Mouse (Mus musculus): ENCODE data around the gene Plekhm3.
"Not testable (repeated sequence)": the region's sequence is repeated elsewhere in the genome, so short reads cannot be mapped to it uniquely, and the experiment has no call there.

Gene Plekhm3

DNA sequence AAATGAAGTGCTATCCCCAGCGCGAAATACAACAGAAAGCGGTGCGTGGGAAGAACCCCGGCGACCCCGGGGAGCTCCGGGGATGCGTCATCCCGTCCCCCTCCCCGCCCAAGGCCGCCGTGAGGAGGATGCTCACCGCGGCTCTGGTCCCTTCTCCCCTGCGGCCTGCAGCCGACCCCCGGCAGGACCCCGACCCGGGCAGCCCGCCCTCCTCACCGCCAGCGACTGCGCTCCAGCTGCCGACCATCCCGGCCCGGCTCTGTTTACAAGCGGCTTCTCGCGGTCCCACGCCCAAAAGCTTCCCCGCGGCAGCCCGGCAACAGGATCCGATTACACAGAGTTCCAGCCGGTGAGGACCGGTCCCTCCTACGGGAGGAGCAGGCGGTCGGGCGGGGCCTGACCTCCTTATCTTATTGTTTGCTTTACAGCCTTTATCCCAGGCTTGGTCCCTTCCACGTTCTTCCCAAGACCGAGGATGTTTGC is at the start of gene Plekhm3:
Gene Plekhm3, minus strand, starts transcription at position 346 of the 483 bp plus-strand sequence.
- peak; percentile 78 to 84 for DNase-seq (ENCODE audit: low spot score in 2 of 2)

GRCm38 (mm10) chr1:65005575-65005974 is 49.0 kb upstream of the Plekhm3 start:
- no peak for DNase-seq (ENCODE audit: low spot score in 2 of 2)

DNA sequence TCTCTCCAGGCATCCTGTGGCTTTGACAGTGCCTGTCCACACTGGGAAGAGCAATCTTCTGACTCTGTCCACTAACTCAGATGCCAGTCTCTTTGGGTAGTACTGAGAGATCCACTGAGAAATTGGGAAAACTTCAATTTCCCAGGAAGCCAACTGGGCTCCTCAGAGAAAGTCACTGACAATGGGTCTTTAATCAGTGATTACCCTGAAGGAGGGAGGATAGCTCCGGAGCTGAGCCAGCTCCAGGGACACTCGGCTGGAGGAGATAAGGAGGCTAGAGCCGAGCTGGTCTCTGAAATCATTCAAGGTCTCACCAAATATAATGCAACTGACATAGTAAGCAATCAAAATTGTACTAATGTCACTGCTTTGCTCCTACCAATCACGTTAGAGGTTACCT is 47.9 kb upstream of the Plekhm3 start:
- DNase-seq (ENCODE audit: low spot score in 2 of 2), result no peak

DNA sequence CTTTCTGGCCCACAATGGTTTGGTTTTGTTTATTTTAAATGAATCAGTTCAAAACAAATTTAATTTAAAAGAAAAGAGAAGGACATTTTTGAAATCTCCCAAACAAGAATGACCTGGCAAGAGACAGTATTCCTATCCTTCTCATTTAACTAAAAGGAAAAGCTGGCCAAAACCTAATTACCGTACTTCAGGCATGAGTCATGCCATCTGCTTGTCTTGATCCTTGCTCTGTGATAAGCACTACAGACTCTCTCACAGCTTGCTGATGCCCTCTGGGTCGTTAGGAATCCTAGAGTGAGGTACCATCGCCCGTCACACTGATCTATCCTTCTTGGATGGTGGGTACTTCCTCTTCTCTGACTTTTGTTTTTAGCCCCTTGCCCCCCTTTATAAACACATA is 36.6 kb upstream of the Plekhm3 start:
- no peak for DNase-seq (ENCODE audit: low spot score in 2 of 2)

DNA sequence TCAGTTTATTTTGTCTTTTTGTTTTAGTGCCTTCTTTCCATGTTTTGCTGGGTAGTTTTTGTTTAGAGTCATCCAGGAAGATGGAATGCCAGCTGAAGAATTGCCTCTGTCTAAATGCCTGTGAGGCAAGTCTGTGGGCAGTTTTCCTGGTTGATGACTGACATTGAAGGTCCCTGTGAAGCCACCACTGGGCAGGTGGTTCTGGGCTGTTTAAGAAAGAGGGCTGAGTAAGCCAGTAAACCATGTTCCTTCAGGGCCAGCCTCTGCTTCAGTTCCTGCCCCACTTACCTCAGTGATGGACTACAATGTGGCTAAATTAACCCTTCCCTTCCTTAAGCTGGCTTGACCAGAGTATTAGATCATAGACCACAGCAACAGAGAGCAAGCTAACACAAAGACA is 31.6 kb upstream of the Plekhm3 start:
- no peak for DNase-seq (ENCODE audit: low spot score in 2 of 2)

DNA sequence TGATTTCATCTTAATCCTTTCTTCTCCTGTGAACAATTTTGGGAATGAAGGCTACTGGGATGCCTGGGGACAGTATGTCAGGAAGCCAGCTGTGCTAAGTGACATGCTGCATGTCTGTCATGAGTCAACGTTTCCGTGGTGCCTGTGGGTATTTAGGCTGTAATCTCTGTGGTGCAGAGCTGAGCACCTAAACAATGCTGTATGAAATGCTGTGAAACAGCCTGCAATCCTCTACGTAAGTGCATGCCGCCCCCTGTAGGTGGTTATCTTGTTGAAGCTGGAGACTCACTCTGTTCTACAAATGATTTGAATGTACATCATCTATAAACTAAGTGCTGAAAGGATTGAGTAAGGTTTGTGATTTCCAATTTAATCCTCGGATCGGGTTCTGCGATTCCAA is 29.5 kb upstream of the Plekhm3 start:
- DNase-seq (ENCODE audit: low spot score in 2 of 2), result no peak

- DNase-seq (ENCODE audit: low spot score in 2 of 2), result no peak
Observed at GRCm38 (mm10) chr1:64983247-64983646, 26.6 kb upstream of the Plekhm3 start.

DNA sequence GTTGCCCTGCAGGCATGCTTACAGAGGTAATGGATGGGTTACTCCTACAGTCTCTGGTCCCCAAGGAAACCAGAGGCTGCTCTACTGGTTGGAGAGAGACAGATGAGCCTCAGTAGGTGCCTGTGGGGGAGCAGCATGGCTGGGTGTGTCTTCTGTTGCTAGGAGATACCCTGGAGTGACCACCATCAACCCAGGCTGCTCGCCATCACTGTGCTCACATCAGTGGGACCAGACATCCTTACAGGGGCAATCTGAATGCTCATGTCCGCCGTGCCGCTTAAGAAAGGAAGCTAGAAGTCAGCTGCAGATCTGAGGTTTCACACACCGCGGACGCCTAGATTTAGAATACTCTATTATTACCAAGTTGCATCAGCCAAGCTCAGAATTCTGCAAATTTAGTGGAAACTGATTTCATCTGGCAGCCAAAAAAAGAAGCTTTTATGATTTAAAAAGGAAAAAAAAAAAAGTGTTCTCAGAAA is 21.7 kb upstream of the Plekhm3 start:
- DNase-seq (ENCODE audit: low spot score in 2 of 2), result no peak

DNA sequence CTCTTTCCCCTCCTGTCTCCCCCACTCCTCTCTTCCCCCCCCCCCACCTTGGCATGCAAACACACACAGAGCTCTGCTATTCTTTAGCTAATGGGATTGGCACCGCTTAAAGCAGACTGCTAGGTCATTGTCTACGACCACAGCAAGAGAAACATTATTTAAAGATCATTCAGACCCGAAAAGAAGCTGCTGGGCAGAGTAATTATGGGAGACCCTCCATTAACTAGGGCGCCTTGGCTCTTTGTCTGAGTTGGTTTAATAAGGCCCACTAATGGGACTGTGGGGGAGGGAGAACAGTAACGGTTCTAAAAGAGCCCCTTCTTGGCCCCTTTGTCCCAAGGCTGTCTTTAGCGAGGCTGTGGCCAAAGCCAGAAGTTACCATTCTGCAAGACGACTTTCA is 18.7 kb upstream of the Plekhm3 start:
- DNase-seq (ENCODE audit: low spot score in 2 of 2), result no peak

- DNase-seq (ENCODE audit: low spot score in 2 of 2), result no peak
Observed at GRCm38 (mm10) chr1:64970685-64971084, 14.1 kb upstream of the Plekhm3 start.

- no peak for DNase-seq (ENCODE audit: low spot score in 2 of 2)
Observed at GRCm38 (mm10) chr1:64957021-64957489, 431 bp upstream of the Plekhm3 start.

GRCm38 (mm10) chr1:64954786-64955185 is 1.8 kb downstream of the Plekhm3 start:
- not testable (repeated sequence) for DNase-seq (ENCODE audit: low spot score in 2 of 2)

DNA sequence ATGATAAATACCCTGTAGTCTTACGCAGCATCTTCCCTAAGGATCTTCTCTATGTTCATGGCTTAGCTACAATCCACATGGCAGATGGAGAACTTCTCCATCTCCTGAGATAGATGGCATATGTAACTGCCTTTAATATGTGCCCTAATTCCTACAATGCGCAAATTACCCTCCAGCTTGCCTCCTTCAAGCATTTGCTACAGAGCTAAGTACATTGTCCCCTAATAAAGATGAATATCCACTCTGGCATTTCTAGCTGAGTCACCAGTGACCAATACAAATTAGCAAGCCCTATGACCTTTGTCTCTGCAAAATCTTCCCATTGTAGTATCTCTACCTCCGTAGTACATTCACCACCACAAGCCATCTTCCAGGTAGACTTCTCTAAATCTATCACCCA is 6.4 kb downstream of the Plekhm3 start:
- DNase-seq (ENCODE audit: low spot score in 2 of 2), result no peak

GRCm38 (mm10) chr1:64949377-64949776 is 7.2 kb downstream of the Plekhm3 start:
- peak in 1 of 2 experiments; percentile 36 for DNase-seq (ENCODE audit: low spot score in 2 of 2)

- DNase-seq (ENCODE audit: low spot score in 2 of 2), result no peak
Observed at GRCm38 (mm10) chr1:64946106-64946505, 10.5 kb downstream of the Plekhm3 start.

DNA sequence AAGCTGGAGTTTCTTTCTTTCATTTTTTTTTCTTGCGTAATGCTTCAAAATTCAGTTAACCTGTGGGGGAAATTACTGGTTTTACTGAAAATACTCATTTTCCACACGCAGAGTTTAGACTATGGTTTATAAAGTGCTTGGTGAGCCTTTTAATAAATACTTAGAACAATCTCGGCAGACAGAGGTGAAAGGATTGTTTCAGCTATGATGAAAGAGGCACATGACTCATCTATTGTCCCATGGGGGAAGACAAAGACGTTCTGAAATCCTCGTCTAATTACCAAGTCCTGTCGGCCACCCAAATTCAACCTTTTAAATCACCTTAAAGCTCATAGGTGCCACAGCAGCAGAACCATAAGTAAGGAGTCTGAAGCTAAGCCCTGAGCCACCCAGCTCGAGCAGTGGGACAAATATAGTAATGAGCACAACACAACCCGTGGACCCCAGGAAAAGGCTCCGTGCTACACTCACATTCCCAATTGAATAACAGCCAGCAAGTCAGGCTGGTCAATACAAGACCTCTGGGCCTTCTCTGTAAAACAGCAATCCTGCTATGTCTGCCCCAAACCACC is 11.3 kb downstream of the Plekhm3 start:
- DNase-seq (ENCODE audit: low spot score in 2 of 2), result no peak

DNA sequence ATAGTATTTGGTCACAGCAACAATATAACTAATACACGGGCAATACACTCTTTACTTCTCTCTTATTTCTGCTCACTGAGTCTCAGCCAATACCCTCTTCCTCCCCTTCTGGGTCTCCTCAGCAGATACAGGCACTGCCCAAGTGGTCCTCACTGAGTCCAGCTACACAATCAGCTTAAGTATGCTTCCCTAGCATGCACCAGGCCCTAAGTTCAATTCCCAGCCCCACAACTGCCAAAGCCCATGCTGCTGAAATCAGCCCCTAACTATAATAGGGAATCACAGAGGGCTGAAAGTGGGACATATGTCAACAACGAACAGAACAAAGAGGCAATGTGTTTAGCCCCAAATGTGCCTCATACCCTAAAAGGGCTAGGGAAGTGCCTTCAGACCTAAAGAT is 11.9 kb downstream of the Plekhm3 start:
- DNase-seq (ENCODE audit: low spot score in 2 of 2), result no peak

- no peak for DNase-seq (ENCODE audit: low spot score in 2 of 2)
Observed at GRCm38 (mm10) chr1:64942006-64942755, 14.4 kb downstream of the Plekhm3 start.

GRCm38 (mm10) chr1:64938907-64939306 is 17.7 kb downstream of the Plekhm3 start:
- DNase-seq (ENCODE audit: low spot score in 2 of 2), result no peak

DNA sequence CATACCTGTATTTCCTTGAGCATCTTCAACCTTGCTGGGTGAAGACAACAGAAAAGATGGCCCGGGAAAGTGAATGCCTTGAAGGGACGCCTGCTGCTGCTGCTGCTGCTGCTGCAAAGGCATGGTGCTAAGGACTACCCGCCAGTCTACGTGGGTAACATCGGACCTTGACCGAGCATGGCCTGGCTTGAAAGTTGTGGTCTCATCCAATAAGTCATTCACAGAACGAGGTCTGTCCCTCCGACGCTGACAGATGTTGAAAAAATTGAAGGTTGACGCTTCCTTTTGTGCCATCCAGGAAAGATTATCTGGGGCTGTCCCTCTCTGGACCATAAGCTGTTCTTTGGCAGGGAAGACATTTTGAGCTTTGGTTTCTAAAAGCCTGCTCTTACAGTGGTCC is 18.9 kb downstream of the Plekhm3 start:
- no peak for DNase-seq (ENCODE audit: low spot score in 2 of 2)

DNA sequence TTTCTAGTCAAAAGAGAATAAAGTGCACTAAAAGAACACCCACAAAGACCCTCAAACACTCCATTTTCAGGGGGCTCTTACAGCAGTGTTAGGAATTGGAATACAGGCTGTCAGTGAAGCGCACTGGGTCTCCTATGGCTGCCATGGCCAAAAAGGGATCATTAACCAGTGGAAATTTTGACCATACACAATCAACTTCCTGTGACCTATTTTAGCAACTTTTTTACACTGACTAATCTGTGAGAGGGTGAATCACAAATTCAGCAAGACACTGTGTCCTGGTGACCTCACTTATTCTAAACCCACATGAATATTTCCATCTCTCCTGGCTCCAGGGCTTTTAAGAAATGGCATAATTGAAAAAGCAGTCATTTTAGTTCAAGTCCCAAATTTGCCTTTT is 23.7 kb downstream of the Plekhm3 start:
- DNase-seq (ENCODE audit: low spot score in 2 of 2), result no peak

DNA sequence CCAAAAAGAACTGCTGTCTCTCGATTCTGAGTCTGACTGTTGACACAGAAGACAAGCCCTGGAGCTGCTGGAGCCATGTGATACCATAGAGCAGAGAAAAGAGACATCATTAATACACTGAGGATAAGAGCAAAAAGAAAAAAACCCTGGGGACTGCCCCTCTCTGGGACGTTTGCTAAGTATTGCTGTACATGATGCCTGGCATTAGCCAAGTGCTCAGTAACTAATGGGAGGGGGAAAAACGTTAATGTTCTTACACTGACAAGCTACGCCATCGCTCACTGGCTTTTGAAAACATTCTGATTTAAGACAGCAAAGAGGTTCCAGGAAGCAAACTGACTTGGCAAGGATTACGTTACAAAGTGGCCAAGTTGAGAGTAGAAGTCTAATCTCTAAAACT is 26.5 kb downstream of the Plekhm3 start:
- no peak for DNase-seq (ENCODE audit: low spot score in 2 of 2)

- no peak for DNase-seq (ENCODE audit: low spot score in 2 of 2)
Observed at GRCm38 (mm10) chr1:64929673-64930072, 27.0 kb downstream of the Plekhm3 start.
